Mouse (Mus musculus): ENCODE measurements around the gene Lin7c. TPM values are rescaled to one million over a fixed set of nuclear protein-coding genes. Genes with fewer than 3 reads are reported as not detected.

Gene Lin7c
- total RNA-seq, 2 experiments from 2014 or later, result 230 to 234 TPM

- DNase-seq, result no peak
- intact Hi-C loops (cut with DNase I), result no loop called here
These were observed 45.2 kb downstream of the Lin7c start for GRCm38 (mm10) chr2:109935754-109936409.

GRCm38 (mm10) chr2:109936410-109936755, 45.7 kb downstream of the Lin7c start:
- intact Hi-C loops (cut with DNase I), result no loop called here
- DNase-seq, result no peak

GRCm38 (mm10) chr2:109941973-109942444, 51.4 kb downstream of the Lin7c start:
- no peak for DNase-seq
- intact Hi-C loops (cut with DNase I), result no loop called here

- no peak for DNase-seq
- intact Hi-C loops (cut with DNase I), result no loop called here
These were observed 52.3 kb downstream of the Lin7c start for GRCm38 (mm10) chr2:109942810-109943570.

- intact Hi-C loops (cut with DNase I), result no loop called here
- no peak for DNase-seq
These were observed 54.3 kb downstream of the Lin7c start for GRCm38 (mm10) chr2:109944995-109945394.

GRCm38 (mm10) chr2:109945532-109945931, 54.9 kb downstream of the Lin7c start:
- intact Hi-C loops (cut with DNase I), result no loop called here

GRCm38 (mm10) chr2:109946426-109946825, 55.8 kb downstream of the Lin7c start:
- intact Hi-C loops (cut with DNase I), result no loop called here
- no peak for DNase-seq

More at GRCm38 (mm10) chr2:109945532-109945931, 54.9 kb downstream of the Lin7c start:
- DNase-seq, result no peak

- intact Hi-C loops (cut with DNase I), result no loop called here
- DNase-seq, result no peak
These were observed 58.9 kb downstream of the Lin7c start for GRCm38 (mm10) chr2:109949519-109949918.

GRCm38 (mm10) chr2:109950311-109950710, 59.7 kb downstream of the Lin7c start:
- no peak for DNase-seq
- intact Hi-C loops (cut with DNase I), result no loop called here

Other genes starting within 250 kb of the Lin7c start
- 1 to 10 TPM; 3.7 to 5.0 TPM for gene Bdnf, start 216.2 kb upstream of the Lin7c start, total RNA-seq (2021)
- 10 to 100 TPM; 17.1 to 20.1 TPM for gene Lgr4, start 26.8 kb downstream of the Lin7c start, total RNA-seq (2021)
- 10 to 100 TPM; 29.4 to 32.5 TPM for gene Ccdc34, start 127.0 kb downstream of the Lin7c start, total RNA-seq (2021)